Mouse (Mus musculus) Patski (cell line): ENCODE measurements around the gene Ndfip2. TPM values are rescaled to one million over a fixed set of nuclear protein-coding genes. Genes with fewer than 3 reads are reported as not detected.

Experiments
- ATAC-seq: fragments of 100-300 bp; one replicate; pipeline ENCODE4 v1.8.0; 2021
- CTCF ChIA-PET: fragments of 350-600 bp; sonication (Branson Sonifier 250); formaldehyde crosslinking; loops from one replicate; lab custom pipeline; 2022; ENCODE audit warnings: inconsistent platforms; lab: Charles Lee
- POLR2A ChIA-PET: fragments of 350-600 bp; sonication (Branson Sonifier 250); formaldehyde crosslinking; loops from one replicate; lab custom pipeline; 2022; ENCODE audit warnings: antibody characterized with exemption, inconsistent platforms; lab: Charles Lee
- DNase-seq: peaks from one replicate; pipeline ENCODE4 v3.0.0-alpha.2; 2011; ENCODE audit warnings: low read depth, low spot score
- H3K27me3 ChIP-seq: fragments of 371-371 bp; one replicate; pipeline ENCODE4 v1.5.1; 2021
- CTCF ChIP-seq: fragments of 100-300 bp; IDR thresholded peaks from one replicate; pipeline ENCODE4 v1.5.1; 2021
- in situ Hi-C: fragments of 300-500 bp; cut with MboI; formaldehyde crosslinking; loops from 3 replicates; pipeline ENCODE4 v1.11.1; 2018; ENCODE audit warnings: low pct_unique_long_range_greater_than_20kb, mixed read lengths
- polyA plus RNA-seq: library from polyadenylated mRNA; unstranded; gene quantifications from one replicate; pipeline ENCODE4 v1.2.3, GENCODE M21; 2021

The Ndfip2 gene
- 88.4 TPM for polyA plus RNA-seq

GRCm38 (mm10) chr14:105258379-105259034 is at the start of gene Ndfip2:
Gene Ndfip2 (plus strand): TSS chr14:105258573.
- POLR2A ChIA-PET, result no interaction called here

DNA sequence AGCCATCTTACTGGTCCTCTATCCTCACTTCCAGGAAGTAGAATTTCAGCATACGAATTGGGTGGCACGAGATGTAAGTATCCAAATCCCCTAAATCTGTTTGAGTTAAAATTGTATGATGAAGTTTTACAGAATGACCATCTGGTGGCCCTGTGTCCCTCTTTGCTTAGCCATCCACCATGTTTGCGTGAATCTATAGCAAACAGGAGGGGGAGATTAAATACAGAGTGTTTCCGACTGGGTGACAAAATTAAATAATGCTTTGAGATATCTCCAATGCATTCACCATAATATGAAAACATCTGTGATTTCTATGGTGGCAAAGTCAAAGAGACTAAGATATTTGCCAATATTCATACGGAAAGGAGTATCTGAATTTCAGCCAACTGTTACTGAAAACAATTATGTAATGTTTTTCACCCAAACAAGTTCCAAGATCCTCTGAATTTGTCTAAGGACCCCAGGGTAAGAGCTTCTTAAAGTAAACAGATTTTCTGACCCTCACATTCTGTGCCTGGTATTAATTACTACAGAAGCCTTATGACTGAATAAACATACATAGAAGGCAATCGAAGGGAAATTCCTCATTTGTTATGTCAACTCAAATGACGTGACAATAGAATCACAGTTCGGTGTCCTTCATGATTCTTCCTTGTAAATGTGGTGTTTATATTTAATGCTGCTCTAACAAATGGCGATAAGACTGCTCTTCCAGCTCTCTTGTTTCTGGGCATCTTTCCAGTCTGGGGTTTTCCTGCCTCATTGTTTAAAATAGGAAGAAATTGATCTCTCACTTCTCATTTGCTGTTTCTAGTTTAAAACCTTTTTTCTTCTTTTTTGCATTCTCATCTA is 38.6 kb upstream of the Ndfip2 start:
- TF ChIP-seq CTCF, result no peak

More at GRCm38 (mm10) chr14:105258379-105259034, at the start of gene Ndfip2:
- H3K27me3 ChIP-seq, result no peaks in the 10 kb centered on the region
- TF ChIP-seq CTCF, result no peak
- CTCF ChIA-PET, result interaction anchor here (1.9 kb wide), 1 partner anchor 85 kb away, joined by 6 read pairs; no protein-coding TSS in a partner anchor
- ATAC-seq (peak; percentile 79), DNase-seq (no peak)
- in situ Hi-C loops, result no loop called here

DNA sequence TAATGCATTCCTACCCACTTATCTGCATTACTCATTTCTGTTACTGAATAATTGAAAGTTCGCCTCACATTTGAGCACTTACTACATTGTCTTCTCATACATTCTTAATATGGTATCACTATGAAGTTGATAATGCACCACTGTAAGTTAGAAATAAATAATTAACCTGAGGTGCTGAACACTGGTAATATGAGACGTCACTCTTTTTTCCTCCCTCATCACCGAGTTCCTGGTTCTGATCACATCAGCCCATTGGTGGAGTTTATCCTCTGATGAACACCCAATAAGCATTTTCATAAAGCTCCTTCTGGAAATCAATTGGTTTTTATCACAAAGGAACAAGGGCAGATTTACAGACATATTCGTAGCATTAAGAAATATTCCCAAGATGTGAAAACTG is 36.1 kb upstream of the Ndfip2 start:
- in situ Hi-C loops, result no loop called here
- POLR2A ChIA-PET, result no interaction called here
- ATAC-seq (no peak), DNase-seq (no peak)
- CTCF ChIA-PET, result interaction anchor here (2.3 kb wide), 1 partner anchor 9 kb away, joined by 8 read pairs; no protein-coding TSS in a partner anchor
- no peak for TF ChIP-seq CTCF
- H3K27me3 ChIP-seq, result peaks cover 9% of the 10 kb centered on the region

More for the DNA sequence above, 38.6 kb upstream of the Ndfip2 start:
- H3K27me3 ChIP-seq, result peaks cover 9% of the 10 kb centered on the region
- ATAC-seq (no peak), DNase-seq (no peak)
- POLR2A ChIA-PET, result no interaction called here
- in situ Hi-C loops, result no loop called here
- CTCF ChIA-PET, result interaction anchor here (1.6 kb wide), 1 partner anchor 36 kb away, joined by 3 read pairs; no protein-coding TSS in a partner anchor

DNA sequence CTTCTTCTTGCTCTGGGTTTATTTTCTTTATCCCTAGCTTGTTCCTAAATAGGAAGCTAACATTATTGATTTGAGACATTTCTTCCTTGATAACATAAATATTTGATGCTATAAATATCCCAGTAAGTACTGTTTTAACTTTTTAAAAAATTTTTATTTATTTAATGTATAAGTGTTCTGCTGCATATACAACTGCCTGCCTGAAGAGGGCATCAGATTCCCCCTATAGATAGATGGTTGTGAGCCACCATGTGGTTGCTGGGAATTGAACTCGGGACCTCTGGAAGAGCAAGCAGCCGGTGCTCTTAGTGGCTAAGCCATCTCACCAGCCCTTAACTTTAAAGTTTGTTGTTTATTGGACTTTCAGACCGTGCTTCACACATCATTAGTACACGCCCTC is 32.6 kb upstream of the Ndfip2 start:
- in situ Hi-C loops, result no loop called here
- TF ChIP-seq CTCF, result peak; percentile 37
- POLR2A ChIA-PET, result no interaction called here

DNA sequence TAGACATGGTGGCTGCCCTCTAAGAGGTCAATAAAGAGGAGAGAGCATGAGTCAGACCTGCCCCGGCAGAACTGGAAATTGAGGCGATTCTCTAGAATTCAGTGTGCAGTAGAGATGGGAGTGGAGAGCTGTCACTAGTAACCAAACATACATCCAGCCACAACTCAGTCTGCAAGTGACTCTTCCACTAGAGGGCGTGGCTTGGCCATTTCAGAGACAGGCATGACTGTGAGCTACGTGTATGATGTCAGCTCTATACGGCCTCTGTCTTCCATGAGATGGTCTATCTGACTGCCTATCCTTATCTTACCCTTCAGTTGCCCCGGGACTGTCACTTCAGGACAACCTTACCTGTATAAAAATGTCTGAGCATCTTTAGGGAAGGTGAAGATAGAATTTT is 26.0 kb upstream of the Ndfip2 start:
- in situ Hi-C loops, result loop anchor here (5.0 kb wide), 1 partner anchor 60 kb away; no protein-coding TSS in a partner anchor
- CTCF ChIA-PET, result interaction anchor here (0.9 to 2.5 kb wide), 14 partner anchors 10 to 85 kb away, joined by 3 to 11 read pairs (median 4); no protein-coding TSS in a partner anchor
- ATAC-seq (peak; percentile 82), DNase-seq (peak; percentile 24)
- no peaks in the 10 kb centered on the region for H3K27me3 ChIP-seq
- POLR2A ChIA-PET, result no interaction called here
- TF ChIP-seq CTCF, result peak; percentile 83

More for the DNA sequence above, 32.6 kb upstream of the Ndfip2 start:
- DNase-seq, result no peak
- H3K27me3 ChIP-seq, result peaks cover 9% of the 10 kb centered on the region
- ATAC-seq, result no peak
- CTCF ChIA-PET, result interaction anchor here (0.7 kb wide), 1 partner anchor 100 kb away, joined by 3 read pairs; no protein-coding TSS in a partner anchor

DNA sequence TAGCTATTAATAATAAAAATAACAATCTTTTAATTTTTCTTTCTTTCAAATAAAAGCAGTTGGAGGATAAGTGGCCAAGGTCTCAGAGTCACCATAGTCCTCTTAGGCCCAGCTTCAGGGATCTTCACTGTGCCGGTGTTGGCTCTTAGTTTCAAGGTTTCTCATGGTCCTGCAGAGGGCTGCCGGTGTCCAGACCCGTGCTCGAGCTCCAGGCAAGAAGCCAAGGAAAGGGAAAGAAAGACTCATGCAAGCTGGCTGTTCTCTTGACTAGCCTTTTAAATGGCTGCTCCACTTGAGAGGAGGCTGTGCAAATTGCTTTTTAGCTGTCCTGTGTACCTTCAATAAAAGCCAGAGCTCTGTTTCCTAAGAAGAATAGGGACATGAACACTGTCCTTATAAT is 21.8 kb upstream of the Ndfip2 start:
- TF ChIP-seq CTCF, result no peak
- in situ Hi-C loops, result no loop called here
- CTCF ChIA-PET, result interaction anchor here (1.3 to 2.0 kb wide), 3 partner anchors 16 to 64 kb away, joined by 3 to 6 read pairs (median 3); no protein-coding TSS in a partner anchor
- ATAC-seq, result no peak
- no peak for DNase-seq
- POLR2A ChIA-PET, result no interaction called here
- no peaks in the 10 kb centered on the region for H3K27me3 ChIP-seq

- H3K27me3 ChIP-seq, result no peaks in the 10 kb centered on the region
- no peak for TF ChIP-seq CTCF
- POLR2A ChIA-PET, result no interaction called here
- ATAC-seq, result no peak
- no peak for DNase-seq
- CTCF ChIA-PET, result interaction anchor here (1.5 to 1.6 kb wide), 2 partner anchors 15 to 17 kb away, joined by 3 to 6 read pairs; no protein-coding TSS in a partner anchor
- in situ Hi-C loops, result no loop called here
Measured at GRCm38 (mm10) chr14:105237736-105238135, 20.6 kb upstream of the Ndfip2 start.

- in situ Hi-C loops, result no loop called here
- CTCF ChIA-PET, result interaction anchor here (1.5 kb wide), 1 partner anchor 17 kb away, joined by 6 read pairs; no protein-coding TSS in a partner anchor
Measured at GRCm38 (mm10) chr14:105238450-105239038, 19.8 kb upstream of the Ndfip2 start.

DNA sequence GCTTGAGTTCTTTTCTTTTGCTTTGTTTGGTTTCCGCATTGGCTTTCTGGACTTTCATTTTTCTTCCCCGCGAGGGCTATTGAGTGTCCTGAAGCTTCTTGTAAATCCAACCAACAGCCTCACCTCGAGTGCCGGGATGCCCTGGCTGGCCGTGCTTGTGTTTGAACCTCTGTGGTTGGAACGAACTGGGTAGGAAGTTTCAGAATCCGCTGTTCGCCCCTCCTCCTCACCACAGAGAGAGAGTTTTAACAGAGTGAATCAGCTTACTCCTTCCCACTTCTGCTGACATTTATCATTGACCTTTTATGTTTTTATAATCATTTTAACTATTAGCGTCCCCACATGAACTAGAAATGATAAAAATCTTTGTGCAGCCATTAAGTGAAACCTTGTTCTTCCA is 18.3 kb upstream of the Ndfip2 start:
- DNase-seq (no peak), ATAC-seq (no peak)
- H3K27me3 ChIP-seq, result no peaks in the 10 kb centered on the region
- no peak for TF ChIP-seq CTCF
- in situ Hi-C loops, result loop anchor here (10.0 kb wide), 1 partner anchor 45 kb away; no protein-coding TSS in a partner anchor
- CTCF ChIA-PET, result no interaction called here
- POLR2A ChIA-PET, result no interaction called here

More at GRCm38 (mm10) chr14:105238450-105239038, 19.8 kb upstream of the Ndfip2 start:
- DNase-seq, result no peak
- ATAC-seq, result no peak
- POLR2A ChIA-PET, result no interaction called here
- no peaks in the 10 kb centered on the region for H3K27me3 ChIP-seq
- no peak for TF ChIP-seq CTCF
